Mouse (Mus musculus) kidney, postnatal 0 days (tissue): ENCODE results near the gene Morn1. TPM values are rescaled to one million over a fixed set of nuclear protein-coding genes. Genes with fewer than 3 reads are reported as not detected.

Experiments used
- ATAC-seq: fragments of 200-750 bp; cut with Nextera tagmentation; replicated peaks from 2 replicates; pipeline ENCODE4 v1.8.0; 2017; ENCODE audit warnings: low read depth, moderate number of reproducible peaks, moderate TSS enrichment, moderate library complexity; ENCODE audit not compliant: low FRiP score
- DNase-seq: peaks from one replicate; pipeline ENCODE4 v3.0.0-alpha.2; 2016; ENCODE audit warnings: low spot score
- H3K27ac ChIP-seq: fragments of 300-500 bp; sonication (generic); 2 replicates; pipeline ENCODE4 v1.5.1; 2014; ENCODE audit warnings: mild to moderate bottlenecking
- H3K27me3 ChIP-seq: fragments of 300-500 bp; sonication (generic); 2 replicates; pipeline ENCODE4 v1.6.1; 2014; ENCODE audit warnings: low read length, mixed read lengths; ENCODE audit not compliant: insufficient read depth
- H3K36me3 ChIP-seq: fragments of 300-500 bp; sonication (generic); 2 replicates; pipeline ENCODE4 v1.6.1; 2014; ENCODE audit warnings: low read length, mixed read lengths; ENCODE audit not compliant: insufficient read depth
- H3K4me1 ChIP-seq: fragments of 300-500 bp; sonication (generic); replicated peaks from 2 replicates; pipeline ENCODE4 v1.6.1; 2014; ENCODE audit warnings: antibody characterized with exemption, low read length, mixed read lengths; ENCODE audit not compliant: insufficient read depth
- H3K4me2 ChIP-seq: fragments of 300-500 bp; sonication (generic); 2 replicates; pipeline ENCODE4 v1.6.1; 2014; ENCODE audit warnings: mild to moderate bottlenecking, low read length, moderate library complexity, mixed read lengths
- H3K4me3 ChIP-seq: fragments of 300-500 bp; sonication (generic); replicated peaks from 2 replicates; pipeline ENCODE4 v1.5.1; 2014; ENCODE audit warnings: low read depth, low read length
- H3K9ac ChIP-seq: fragments of 300-500 bp; sonication (generic); 2 replicates; pipeline ENCODE4 v1.6.1; 2014; ENCODE audit warnings: low read depth, low read length
- H3K9me3 ChIP-seq: fragments of 300-500 bp; sonication (generic); replicated peaks from 2 replicates; pipeline ENCODE4 v1.6.1; 2016; ENCODE audit warnings: low read length, inconsistent platforms, mixed read lengths
- CTCF ChIP-seq: IDR thresholded peaks from 2 replicates; pipeline ENCODE4 v1.5.1; 2016; ENCODE audit warnings: antibody characterized with exemption, low read depth, mild to moderate bottlenecking, moderate library complexity
- WGBS: fragments of 180-500 bp; shearing (Covaris S2); extraction: QIAGEN DNeasy Blood & Tissue Kit; methylation state at CpG from one replicate; pipeline ENCODE4 v1.1.7; 2014; 5-methylcytosine and 5-hydroxymethylcytosine counted together
- polyA plus RNA-seq: library from polyadenylated mRNA; unstranded; fragments of >200 nt; fragmentation: Nextera tagmentation; extraction: Ambion mirVana; gene quantifications from 2 replicates; pipeline ENCODE4 v1.2.1, GENCODE M21; 2015

Morn1 gene
- polyA plus RNA-seq, 1 experiment from 2014 or later = 7.0 TPM

DNA sequence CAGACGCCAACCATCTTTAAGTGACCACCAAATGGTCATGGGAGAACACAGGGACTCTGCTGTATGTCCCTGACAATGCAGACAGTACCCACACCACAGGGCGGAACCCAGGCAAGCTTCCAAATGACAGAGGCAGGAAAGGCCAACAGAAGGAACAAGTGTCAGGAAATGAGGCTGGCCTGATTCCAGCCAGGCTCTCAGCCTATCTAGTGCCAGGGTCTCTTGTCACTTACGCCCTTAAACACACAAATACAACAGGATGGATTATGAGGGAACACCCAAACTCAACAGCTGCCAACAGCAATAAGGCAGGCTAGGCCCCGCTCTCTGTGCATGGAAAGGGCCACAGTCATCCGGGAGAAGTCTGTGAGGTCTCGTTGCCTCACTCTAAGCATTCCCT is 78.2 kb downstream of the Morn1 start:
- H3K27ac ChIP-seq = peak overlapping the region; percentile 64; the same call in 1 of the 2 replicates
- no peak overlapping the region for H3K4me2 ChIP-seq
- no peak overlapping the region for H3K4me3 ChIP-seq
- no peak overlapping the region for H3K9ac ChIP-seq
- peaks cover 33% of the 10 kb centered on the region for H3K4me1 ChIP-seq
- WGBS = 75% methylated on average over 6 of the region's 6 CpGs
- ATAC-seq (no peak), DNase-seq (peak; percentile 58)
- no peaks in the 10 kb centered on the region for H3K27me3 ChIP-seq
- peaks cover 1% of the 10 kb centered on the region for H3K36me3 ChIP-seq
- H3K9me3 ChIP-seq = no peaks in the 10 kb centered on the region
- no peak for TF ChIP-seq CTCF

DNA sequence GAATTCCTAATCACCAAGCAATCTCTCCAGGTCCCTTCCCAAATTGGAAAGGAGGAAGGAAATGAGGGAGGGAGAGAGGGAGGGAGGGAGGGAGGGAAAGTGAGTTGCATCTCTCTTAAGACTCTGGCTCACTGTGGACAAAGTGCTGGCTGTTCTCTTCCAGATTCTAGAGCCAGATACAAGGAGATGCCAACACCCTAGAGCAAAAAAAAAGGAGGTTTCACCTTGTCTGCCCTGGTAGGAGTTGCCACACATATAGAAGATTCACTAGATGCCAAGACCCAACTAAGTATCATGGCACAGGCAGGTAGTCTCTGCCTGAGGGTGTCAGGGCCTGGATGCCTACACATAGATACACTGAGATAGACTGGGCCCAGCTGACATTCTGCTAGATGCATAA is 79.5 kb downstream of the Morn1 start:
- DNase-seq = no peak
- ATAC-seq = no peak
- no peak overlapping the region for H3K4me3 ChIP-seq
- H3K9me3 ChIP-seq = no peaks in the 10 kb centered on the region
- no peak overlapping the region for H3K4me2 ChIP-seq
- no peak overlapping the region for H3K9ac ChIP-seq
- H3K4me1 ChIP-seq = peaks cover 37% of the 10 kb centered on the region
- TF ChIP-seq CTCF = no peak
- no peaks in the 10 kb centered on the region for H3K27me3 ChIP-seq
- no peak overlapping the region for H3K27ac ChIP-seq
- H3K36me3 ChIP-seq = no peaks in the 10 kb centered on the region

DNA sequence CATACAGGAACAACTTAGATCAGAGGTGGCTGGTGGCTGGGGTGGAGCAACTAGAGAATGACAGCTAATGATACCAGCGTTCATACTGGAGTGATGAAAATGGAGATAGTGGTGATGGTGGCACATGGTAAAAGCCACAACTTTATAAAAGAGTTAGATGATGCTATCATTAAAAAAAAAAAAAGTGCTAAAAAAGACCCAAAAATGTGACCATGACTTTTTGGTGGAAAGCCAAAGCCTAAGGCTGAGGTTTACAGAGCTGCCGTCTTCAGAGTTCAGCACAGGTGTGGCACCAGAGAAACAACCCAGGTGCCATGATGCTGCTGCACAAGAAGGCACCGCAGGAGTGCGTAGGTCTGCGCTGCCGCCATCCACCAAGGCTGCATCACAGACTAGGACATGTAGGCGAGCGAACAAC is 82.5 kb downstream of the Morn1 start:
- no peak overlapping the region for H3K4me3 ChIP-seq
- H3K9me3 ChIP-seq = no peaks in the 10 kb centered on the region
- H3K4me2 ChIP-seq = no peak overlapping the region
- TF ChIP-seq CTCF = no peak
- 92% methylated on average over 8 of the region's 8 CpGs for WGBS
- DNase-seq (no peak), ATAC-seq (no peak)
- H3K9ac ChIP-seq = no peak overlapping the region
- H3K36me3 ChIP-seq = no peaks in the 10 kb centered on the region
- no peak overlapping the region for H3K27ac ChIP-seq
- no peaks in the 10 kb centered on the region for H3K27me3 ChIP-seq
- peaks cover 43% of the 10 kb centered on the region for H3K4me1 ChIP-seq

DNA sequence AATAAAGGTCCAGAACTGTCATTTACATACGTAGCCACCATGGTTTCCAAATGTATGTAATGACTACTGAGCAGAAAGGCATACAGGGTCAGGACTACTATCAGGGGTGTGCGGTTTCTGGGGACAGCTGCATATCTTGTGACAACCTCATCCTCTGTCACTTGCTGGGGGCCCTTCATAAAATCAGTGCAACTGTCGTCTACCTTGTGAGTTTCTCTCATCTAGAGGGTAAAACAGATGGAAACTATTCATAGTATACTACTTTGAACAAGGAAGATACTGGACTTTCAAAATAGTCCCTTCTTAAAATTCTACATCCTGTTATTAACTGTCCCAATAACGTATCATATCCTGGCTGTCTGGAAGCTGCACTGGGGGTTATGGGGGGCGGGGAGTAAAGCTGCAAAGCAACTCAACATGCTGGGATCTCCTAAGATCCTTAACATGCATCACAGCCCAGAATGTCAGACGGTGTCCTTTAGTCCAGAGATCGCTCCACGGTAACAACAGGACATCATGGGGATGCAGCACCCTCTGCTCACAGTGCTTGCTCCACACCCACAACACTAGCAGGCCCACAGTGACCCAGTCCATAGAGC is 84.3 kb downstream of the Morn1 start:
- TF ChIP-seq CTCF = no peak
- H3K27ac ChIP-seq = peak overlapping the region; percentile 97; the same call in 1 of the 2 replicates
- no peak overlapping the region for H3K9ac ChIP-seq
- H3K9me3 ChIP-seq = no peaks in the 10 kb centered on the region
- WGBS = 66% methylated on average over 8 of the region's 8 CpGs
- ATAC-seq (no peak), DNase-seq (no peak)
- no peaks in the 10 kb centered on the region for H3K27me3 ChIP-seq
- peaks cover 58% of the 10 kb centered on the region for H3K4me1 ChIP-seq
- H3K4me3 ChIP-seq = no peak overlapping the region
- no peaks in the 10 kb centered on the region for H3K36me3 ChIP-seq
- no peak overlapping the region for H3K4me2 ChIP-seq

DNA sequence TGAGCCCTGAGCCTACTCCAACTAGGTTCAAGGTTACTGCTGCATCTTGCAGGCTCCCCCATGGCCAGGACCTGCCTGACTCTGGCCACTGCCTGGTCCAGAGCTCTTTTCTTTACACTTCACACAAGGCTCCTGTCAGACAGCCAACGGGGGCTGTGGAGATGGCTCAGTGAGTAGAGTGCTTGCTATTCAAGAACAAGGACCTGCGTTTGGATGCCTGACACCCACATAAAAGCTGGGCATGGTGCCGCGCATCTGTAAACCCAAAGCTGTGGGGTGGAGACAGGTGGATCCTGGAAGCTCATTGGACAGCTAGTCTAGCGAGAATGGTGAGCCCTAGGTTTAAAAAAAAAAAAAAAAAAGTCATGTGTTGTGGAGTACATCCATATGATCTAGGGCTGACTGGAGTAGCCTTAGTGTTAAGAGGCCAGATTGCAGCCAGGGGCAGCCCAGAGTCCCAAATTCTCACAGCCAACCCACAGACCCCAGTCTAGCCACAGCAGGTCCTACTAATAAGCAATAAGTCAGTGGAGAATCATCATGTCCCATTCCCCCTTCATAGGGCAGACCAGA is 85.7 kb downstream of the Morn1 start:
- Histone ChIP-seq H3K4me3 (no peak overlapping the region), H3K9me3 (no peaks in the 10 kb centered on the region), H3K36me3 (no peaks in the 10 kb centered on the region), H3K27me3 (no peaks in the 10 kb centered on the region), H3K27ac (peak overlapping the region; percentile 97), H3K9ac (no peak overlapping the region), H3K4me2 (no peak overlapping the region; the same call in 1 of the 2 replicates), H3K4me1 (peaks cover 64% of the 10 kb centered on the region)
- TF ChIP-seq CTCF = no peak
- DNase-seq = no peak
- ATAC-seq = no peak
- WGBS = 76% methylated on average over 5 of the region's 5 CpGs

DNA sequence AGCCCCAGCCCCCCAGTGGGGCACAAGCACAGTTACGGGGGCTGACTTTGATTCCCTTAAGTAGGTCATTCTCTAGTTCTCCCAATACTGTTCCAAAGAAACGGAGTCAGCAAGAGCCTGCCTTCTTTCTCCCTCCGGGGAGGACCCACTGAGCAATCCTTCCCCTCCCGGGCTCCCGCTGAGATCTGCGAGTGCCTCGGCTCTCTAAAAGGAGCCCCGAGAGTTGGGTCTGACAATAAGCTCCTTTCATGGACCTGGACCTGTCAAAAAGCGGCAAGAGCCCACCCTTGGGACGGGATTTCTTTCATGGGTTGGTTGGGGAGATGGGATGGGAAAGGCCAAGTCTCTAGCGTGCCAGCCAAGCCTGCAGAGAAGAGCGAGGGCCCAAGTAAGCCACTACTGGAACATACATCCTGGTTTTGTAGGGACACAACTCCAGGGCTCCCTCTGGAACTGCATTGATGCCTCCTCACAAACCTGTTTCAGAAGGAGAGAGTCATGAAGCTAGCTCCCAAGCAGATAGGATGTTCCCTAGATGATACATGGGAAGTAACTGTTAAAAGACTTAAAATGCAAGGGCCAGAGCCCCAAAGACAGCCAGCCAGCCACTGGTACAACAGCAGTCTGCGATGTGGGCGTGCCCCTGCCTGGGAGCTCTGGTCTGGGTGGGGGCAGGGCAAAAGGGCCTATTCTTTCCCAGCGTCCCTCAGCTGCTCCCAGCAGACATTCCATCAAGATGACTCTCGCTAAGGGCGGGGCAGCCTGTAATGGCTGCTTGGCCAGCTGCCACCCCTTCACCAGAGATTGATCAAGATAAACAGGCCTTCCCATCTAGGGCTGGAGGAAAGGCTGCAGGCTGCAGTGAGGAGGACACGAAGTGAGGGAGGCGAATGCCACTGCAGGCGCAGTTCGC is 86.8 kb downstream of the Morn1 start:
- Histone ChIP-seq H3K9me3 (no peaks in the 10 kb centered on the region), H3K36me3 (no peaks in the 10 kb centered on the region), H3K4me1 (peaks cover 72% of the 10 kb centered on the region), H3K27ac (peak overlapping the region; percentile 97), H3K4me3 (no peak overlapping the region), H3K27me3 (no peaks in the 10 kb centered on the region), H3K4me2 (peak overlapping the region; percentile 31), H3K9ac (peak overlapping the region; percentile 28; the same call in 1 of the 2 replicates)
- ATAC-seq (peak; percentile 92), DNase-seq (peak; percentile 98)
- no peak for TF ChIP-seq CTCF
- WGBS = 20% methylated on average over 21 of the region's 21 CpGs
